Mouse (Mus musculus): ENCODE results near the gene Slc6a18. TPM values are rescaled to one million over a fixed set of nuclear protein-coding genes. Genes with fewer than 3 reads are reported as not detected.
"Not testable (repeated sequence)": the region's sequence is repeated elsewhere in the genome, so short reads cannot be mapped to it uniquely, and the experiment has no call there.

The Slc6a18 gene
- not detected in 2 replicates for total RNA-seq (2017)

- ATAC-seq (ENCODE audit: extremely low read depth, insufficient number of reproducible peaks, low FRiP score, poor library complexity, severe bottlenecking) = no peak
Observed at GRCm38 (mm10) chr13:73677853-73678252, at the start of gene Slc6a18. TSS of gene Slc6a18 (minus strand) at chr13:73678023.

- ATAC-seq (ENCODE audit: extremely low read depth, insufficient number of reproducible peaks, low FRiP score, poor library complexity, severe bottlenecking) = peak; percentile 75
Observed at GRCm38 (mm10) chr13:73725315-73725714, 47.5 kb upstream of the Slc6a18 start.

GRCm38 (mm10) chr13:73723081-73723668 is 45.4 kb upstream of the Slc6a18 start:
- no peak for ATAC-seq (ENCODE audit: extremely low read depth, insufficient number of reproducible peaks, low FRiP score, poor library complexity, severe bottlenecking)

GRCm38 (mm10) chr13:73720241-73720640 is 42.4 kb upstream of the Slc6a18 start:
- ATAC-seq (ENCODE audit: extremely low read depth, insufficient number of reproducible peaks, low FRiP score, poor library complexity, severe bottlenecking) = no peak

GRCm38 (mm10) chr13:73718225-73718624 is 40.4 kb upstream of the Slc6a18 start:
- ATAC-seq (ENCODE audit: extremely low read depth, insufficient number of reproducible peaks, low FRiP score, poor library complexity, severe bottlenecking) = peak; percentile 73

GRCm38 (mm10) chr13:73714020-73714419 is 36.2 kb upstream of the Slc6a18 start:
- ATAC-seq (ENCODE audit: extremely low read depth, insufficient number of reproducible peaks, low FRiP score, poor library complexity, severe bottlenecking) = peak; percentile 51; the same call in 1 of the 2 replicates

GRCm38 (mm10) chr13:73713204-73713603 is 35.4 kb upstream of the Slc6a18 start:
- ATAC-seq (ENCODE audit: extremely low read depth, insufficient number of reproducible peaks, low FRiP score, poor library complexity, severe bottlenecking) = no peak

GRCm38 (mm10) chr13:73712228-73712627 is 34.4 kb upstream of the Slc6a18 start:
- ATAC-seq (ENCODE audit: extremely low read depth, insufficient number of reproducible peaks, low FRiP score, poor library complexity, severe bottlenecking) = no peak

GRCm38 (mm10) chr13:73711803-73712202 is 34.0 kb upstream of the Slc6a18 start:
- no peak for ATAC-seq (ENCODE audit: extremely low read depth, insufficient number of reproducible peaks, low FRiP score, poor library complexity, severe bottlenecking)

- no peak for ATAC-seq (ENCODE audit: extremely low read depth, insufficient number of reproducible peaks, low FRiP score, poor library complexity, severe bottlenecking)
Observed at GRCm38 (mm10) chr13:73711221-73711620, 33.4 kb upstream of the Slc6a18 start.

GRCm38 (mm10) chr13:73709491-73709890 is 31.7 kb upstream of the Slc6a18 start:
- ATAC-seq (ENCODE audit: extremely low read depth, insufficient number of reproducible peaks, low FRiP score, poor library complexity, severe bottlenecking) = no peak

GRCm38 (mm10) chr13:73704694-73705325 is 27.0 kb upstream of the Slc6a18 start, which contains the start of gene Slc6a19:
TSS of gene Slc6a19 (minus strand) at chr13:73704865.
- no peak for ATAC-seq (ENCODE audit: extremely low read depth, insufficient number of reproducible peaks, low FRiP score, poor library complexity, severe bottlenecking)

GRCm38 (mm10) chr13:73703486-73703885 is 25.7 kb upstream of the Slc6a18 start:
- not testable (repeated sequence) for ATAC-seq (ENCODE audit: extremely low read depth, insufficient number of reproducible peaks, low FRiP score, poor library complexity, severe bottlenecking)

GRCm38 (mm10) chr13:73702776-73703175 is 25.0 kb upstream of the Slc6a18 start:
- peak; percentile 66 for ATAC-seq (ENCODE audit: extremely low read depth, insufficient number of reproducible peaks, low FRiP score, poor library complexity, severe bottlenecking)

- ATAC-seq (ENCODE audit: extremely low read depth, insufficient number of reproducible peaks, low FRiP score, poor library complexity, severe bottlenecking) = no peak
Observed at GRCm38 (mm10) chr13:73701161-73701883, 23.5 kb upstream of the Slc6a18 start.

GRCm38 (mm10) chr13:73700554-73700953 is 22.7 kb upstream of the Slc6a18 start:
- no peak for ATAC-seq (ENCODE audit: extremely low read depth, insufficient number of reproducible peaks, low FRiP score, poor library complexity, severe bottlenecking)

GRCm38 (mm10) chr13:73699714-73700113 is 21.9 kb upstream of the Slc6a18 start:
- no peak for ATAC-seq (ENCODE audit: extremely low read depth, insufficient number of reproducible peaks, low FRiP score, poor library complexity, severe bottlenecking)

GRCm38 (mm10) chr13:73696529-73696928 is 18.7 kb upstream of the Slc6a18 start:
- no peak for ATAC-seq (ENCODE audit: extremely low read depth, insufficient number of reproducible peaks, low FRiP score, poor library complexity, severe bottlenecking)

- ATAC-seq (ENCODE audit: extremely low read depth, insufficient number of reproducible peaks, low FRiP score, poor library complexity, severe bottlenecking) = no peak
Observed at GRCm38 (mm10) chr13:73694972-73695371, 17.1 kb upstream of the Slc6a18 start.

- 0 out of 2 replicates have a peak, but pooled peaks have one; percentile 13 for ATAC-seq (ENCODE audit: extremely low read depth, insufficient number of reproducible peaks, low FRiP score, poor library complexity, severe bottlenecking)
Observed at GRCm38 (mm10) chr13:73693333-73693732, 15.5 kb upstream of the Slc6a18 start.

Measured in neutrophil, adult 5-6 weeks (primary cell).